Mouse (Mus musculus) skeletal muscle tissue, adult 2 months (tissue): Measurements from ENCODE around the gene Hsd17b13.

ENCODE experiments used
- DNase-seq: peaks from one replicate; pipeline ENCODE4 v3.0.0-alpha.2; 2012; ENCODE audit warnings: low read depth, low spot score

Hsd17b13 gene

DNA sequence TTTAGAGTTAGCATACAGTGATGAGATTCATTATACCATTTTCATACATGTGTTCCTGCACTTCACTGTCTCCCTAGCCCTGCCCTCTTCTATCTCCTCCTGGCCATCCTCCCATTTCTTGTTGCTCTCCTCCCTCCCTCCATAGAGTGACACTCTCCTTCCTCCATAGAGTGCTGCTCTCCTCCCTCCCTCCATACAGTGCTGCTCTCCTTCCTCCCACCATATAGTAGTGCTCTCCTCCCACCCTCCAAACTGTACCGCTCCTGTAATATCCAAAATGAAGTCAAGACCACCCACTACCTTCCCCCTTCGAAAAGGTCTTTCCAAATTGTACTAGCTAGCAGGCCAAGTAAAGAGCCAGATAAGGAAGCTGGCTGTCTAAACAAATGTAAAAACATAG, 53.5 kb downstream of the Hsd17b13 start:
- DNase-seq = no peak

- no peak for DNase-seq
Observed at GRCm38 (mm10) chr5:103923101-103923500, 54.1 kb downstream of the Hsd17b13 start.

- no peak for DNase-seq
Observed at GRCm38 (mm10) chr5:103922436-103922835, 54.8 kb downstream of the Hsd17b13 start.

- no peak for DNase-seq
Observed at GRCm38 (mm10) chr5:103919497-103919896, 57.7 kb downstream of the Hsd17b13 start.

GRCm38 (mm10) chr5:103918233-103918632, 59.0 kb downstream of the Hsd17b13 start:
- peak; percentile 40 for DNase-seq

- DNase-seq = no peak
Observed at GRCm38 (mm10) chr5:103917357-103917895, 59.8 kb downstream of the Hsd17b13 start.

GRCm38 (mm10) chr5:103916595-103917356, 60.4 kb downstream of the Hsd17b13 start:
- DNase-seq = no peak

- DNase-seq = no peak
Observed at GRCm38 (mm10) chr5:103914335-103915226, 62.6 kb downstream of the Hsd17b13 start.

DNA sequence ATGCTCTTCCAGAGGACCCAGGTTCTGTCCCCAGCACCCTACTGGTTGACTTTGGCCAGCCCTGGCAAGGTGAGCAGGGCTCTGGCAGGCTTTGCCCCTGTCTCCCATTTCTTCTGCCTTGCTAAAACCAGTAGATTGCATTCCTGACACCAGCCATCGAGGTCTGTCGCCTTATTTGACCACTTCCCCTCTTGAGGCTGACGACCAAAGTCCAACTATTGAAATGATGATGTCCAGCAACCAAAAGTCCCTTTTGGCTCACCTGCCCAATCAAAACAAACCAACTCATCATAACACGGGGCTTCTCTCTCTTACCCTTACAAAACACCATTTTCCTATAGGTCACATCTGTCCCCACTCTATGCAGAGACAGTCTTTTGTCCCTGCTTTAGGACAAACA, 64.1 kb downstream of the Hsd17b13 start:
- DNase-seq = no peak

- DNase-seq = no peak
Observed at GRCm38 (mm10) chr5:103911555-103911954, 65.7 kb downstream of the Hsd17b13 start.

DNA sequence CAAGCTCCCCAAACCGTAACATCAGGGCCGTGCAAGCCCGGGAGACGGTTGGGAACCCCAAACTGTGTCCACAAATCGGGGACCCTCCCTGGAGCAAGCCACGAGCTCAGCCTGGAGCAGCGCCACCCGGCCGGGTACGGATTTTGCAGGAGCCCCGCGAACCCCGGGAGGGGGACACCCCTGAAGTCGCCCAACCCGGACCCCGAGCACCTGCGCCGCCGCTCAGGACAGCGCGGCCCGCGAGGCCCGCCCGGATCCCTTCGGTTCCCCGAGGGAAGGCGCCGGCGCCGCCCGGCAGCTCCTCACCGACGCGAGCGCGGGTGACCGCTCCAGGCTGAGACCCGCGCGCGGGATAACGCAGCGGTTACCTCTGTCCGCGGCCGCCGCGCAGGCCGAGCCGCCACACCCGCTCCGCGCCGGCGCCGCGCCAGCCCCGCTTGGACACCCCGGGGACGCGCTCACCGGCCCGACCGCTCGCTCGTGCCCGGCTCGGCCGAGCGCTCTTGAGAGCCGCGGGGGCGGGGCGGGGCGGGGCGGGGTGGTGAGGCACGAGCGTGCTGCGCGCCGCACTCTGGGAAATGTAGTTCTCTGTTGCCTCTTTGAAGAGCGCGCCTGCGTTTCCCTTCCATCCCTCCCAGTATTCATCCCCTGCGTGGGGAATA, 66.3 kb downstream of the Hsd17b13 start, which contains the start of gene Klhl8:
Gene Klhl8 (minus strand): TSS at position 512 of the 662 bp plus-strand sequence.
- peak; percentile 67 for DNase-seq

- no peak for DNase-seq
Observed at GRCm38 (mm10) chr5:103910156-103910555, 67.1 kb downstream of the Hsd17b13 start.

DNA sequence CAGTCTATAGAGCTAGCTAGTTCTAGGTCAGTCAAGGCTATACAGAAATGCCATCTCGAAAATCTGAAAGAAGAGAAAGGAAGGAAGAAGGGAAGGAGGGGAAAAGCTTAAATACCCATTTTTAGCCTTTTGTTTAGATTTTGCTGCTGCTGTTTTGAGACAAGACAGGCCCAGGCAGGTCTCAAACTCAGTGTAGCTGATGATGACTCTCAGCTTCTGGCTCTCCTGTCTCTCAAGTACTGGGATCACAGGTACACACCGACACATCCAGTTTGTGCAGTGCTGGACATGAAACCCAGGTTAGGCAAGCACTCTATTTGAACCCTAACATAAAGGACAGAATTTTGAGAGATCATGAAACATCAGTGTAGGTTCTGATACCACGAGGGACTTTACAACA, 67.7 kb downstream of the Hsd17b13 start:
- no peak for DNase-seq

- DNase-seq = peak; percentile 38
Observed at GRCm38 (mm10) chr5:103908851-103909250, 68.4 kb downstream of the Hsd17b13 start.

DNA sequence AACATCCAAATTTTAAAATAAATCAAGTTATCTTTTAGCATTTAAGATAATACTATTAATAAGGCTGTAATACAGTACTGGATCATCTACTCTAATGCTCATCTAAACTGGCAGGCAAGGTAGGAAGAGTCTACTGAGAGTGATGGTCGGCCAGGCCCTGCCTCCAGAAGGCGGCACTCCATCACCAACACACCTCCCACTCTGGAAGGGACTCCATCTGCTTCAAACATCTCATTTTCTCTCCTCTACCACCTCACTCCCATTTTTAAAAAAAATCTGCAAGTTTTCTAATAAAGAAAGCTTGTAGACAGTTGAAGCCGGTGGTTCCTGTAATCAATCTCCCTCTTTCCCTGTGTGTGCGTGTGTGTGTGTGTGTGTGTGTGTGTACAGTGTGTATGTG, 69.4 kb downstream of the Hsd17b13 start:
- DNase-seq = no peak

GRCm38 (mm10) chr5:103906173-103906572, 71.0 kb downstream of the Hsd17b13 start:
- no peak for DNase-seq
